Mouse (Mus musculus) lung, adult 2 months (tissue): ENCODE measurements around the gene Mtss1l.

Source experiments
- CTCF ChIP-seq: fragments of 200-500 bp; IDR thresholded peaks from 2 replicates; pipeline ENCODE4 v1.5.1; 2011; ENCODE audit warnings: mild to moderate bottlenecking, low read length, control low read depth; ENCODE audit not compliant: insufficient read depth
- POLR2A ChIP-seq: fragments of 200-500 bp; IDR thresholded peaks from 2 replicates; pipeline ENCODE4 v1.6.1; 2011; ENCODE audit warnings: low read depth, mild to moderate bottlenecking, control low read depth, low read length, borderline replicate concordance; ENCODE audit errors: extremely low read depth

DNA sequence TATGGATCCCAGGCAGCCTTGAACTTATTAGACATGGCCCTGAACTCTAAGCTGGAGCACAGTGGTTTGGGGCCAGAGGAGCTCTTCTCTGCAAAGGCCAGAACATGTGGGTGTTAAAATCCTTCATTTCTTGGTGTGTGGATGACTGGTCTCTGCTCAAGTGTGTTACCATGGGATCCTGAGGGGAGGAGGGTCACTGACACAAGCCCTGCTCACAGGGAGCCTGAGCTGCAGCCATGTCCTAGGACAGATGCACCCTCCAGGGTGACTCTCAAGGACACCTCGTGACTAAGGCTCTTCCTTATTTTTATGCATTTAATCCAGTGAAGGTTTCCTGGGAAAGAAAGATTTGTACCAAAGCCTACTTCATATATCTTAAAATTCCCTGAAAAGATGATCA is 23.2 kb upstream of the Mtss1l start:
- no peak for TF ChIP-seq CTCF
- no peak for TF ChIP-seq POLR2A
